Mouse (Mus musculus) intestine, embryonic 16.5 days (tissue): ENCODE data around the gene Fam131c. TPM values are rescaled to one million over a fixed set of nuclear protein-coding genes. Genes with fewer than 3 reads are reported as not detected.

Source experiments
- ATAC-seq: fragments of 200-750 bp; cut with Nextera tagmentation; 2 replicates; pipeline ENCODE4 v1.8.0; 2017; ENCODE audit warnings: moderate TSS enrichment, moderate library complexity
- H3K27ac ChIP-seq: fragments of 300-500 bp; sonication (generic); 2 replicates; pipeline ENCODE4 v1.5.1; 2014; ENCODE audit warnings: mild to moderate bottlenecking, low read length
- H3K27me3 ChIP-seq: fragments of 300-500 bp; sonication (generic); replicated peaks from 2 replicates; pipeline ENCODE4 v1.6.1; 2014; ENCODE audit warnings: low read length, control low read depth, mixed read lengths; ENCODE audit not compliant: control insufficient read depth, insufficient read depth
- H3K36me3 ChIP-seq: fragments of 300-500 bp; sonication (generic); 2 replicates; pipeline ENCODE4 v1.6.1; 2014; ENCODE audit warnings: low read length, control low read depth; ENCODE audit not compliant: control insufficient read depth, insufficient read depth
- H3K4me1 ChIP-seq: fragments of 300-500 bp; sonication (generic); 2 replicates; pipeline ENCODE4 v1.6.1; 2014; ENCODE audit warnings: low read length, control low read depth, mixed read lengths; ENCODE audit not compliant: control insufficient read depth, insufficient read depth
- H3K4me2 ChIP-seq: fragments of 300-500 bp; sonication (generic); 2 replicates; pipeline ENCODE4 v1.6.1; 2014; ENCODE audit warnings: low read depth, low read length, control low read depth
- H3K4me3 ChIP-seq: fragments of 300-500 bp; sonication (generic); 2 replicates; pipeline ENCODE4 v1.5.1; 2014; ENCODE audit warnings: mild to moderate bottlenecking, low read length
- H3K9ac ChIP-seq: fragments of 300-500 bp; sonication (generic); 2 replicates; pipeline ENCODE4 v1.6.1; 2014; ENCODE audit warnings: low read depth, low read length
- H3K9me3 ChIP-seq: fragments of 300-500 bp; sonication (generic); 2 replicates; pipeline ENCODE4 v1.6.1; 2016; ENCODE audit warnings: low read length, control low read depth; ENCODE audit not compliant: control insufficient read depth
- WGBS: fragments of 180-500 bp; shearing (Covaris S2); extraction: QIAGEN DNeasy Blood & Tissue Kit; methylation state at CpG from one replicate; pipeline ENCODE4 v1.1.7; 2014; 5-methylcytosine and 5-hydroxymethylcytosine counted together
- polyA plus RNA-seq: library from polyadenylated mRNA; unstranded; fragments of >200 nt; fragmentation: Nextera tagmentation; extraction: Ambion mirVana; gene quantifications from 2 replicates; pipeline ENCODE4 v1.2.1, GENCODE M21; 2015

Gene Fam131c
- polyA plus RNA-seq: 1.5 and 1.6 TPM in 2 replicates

DNA sequence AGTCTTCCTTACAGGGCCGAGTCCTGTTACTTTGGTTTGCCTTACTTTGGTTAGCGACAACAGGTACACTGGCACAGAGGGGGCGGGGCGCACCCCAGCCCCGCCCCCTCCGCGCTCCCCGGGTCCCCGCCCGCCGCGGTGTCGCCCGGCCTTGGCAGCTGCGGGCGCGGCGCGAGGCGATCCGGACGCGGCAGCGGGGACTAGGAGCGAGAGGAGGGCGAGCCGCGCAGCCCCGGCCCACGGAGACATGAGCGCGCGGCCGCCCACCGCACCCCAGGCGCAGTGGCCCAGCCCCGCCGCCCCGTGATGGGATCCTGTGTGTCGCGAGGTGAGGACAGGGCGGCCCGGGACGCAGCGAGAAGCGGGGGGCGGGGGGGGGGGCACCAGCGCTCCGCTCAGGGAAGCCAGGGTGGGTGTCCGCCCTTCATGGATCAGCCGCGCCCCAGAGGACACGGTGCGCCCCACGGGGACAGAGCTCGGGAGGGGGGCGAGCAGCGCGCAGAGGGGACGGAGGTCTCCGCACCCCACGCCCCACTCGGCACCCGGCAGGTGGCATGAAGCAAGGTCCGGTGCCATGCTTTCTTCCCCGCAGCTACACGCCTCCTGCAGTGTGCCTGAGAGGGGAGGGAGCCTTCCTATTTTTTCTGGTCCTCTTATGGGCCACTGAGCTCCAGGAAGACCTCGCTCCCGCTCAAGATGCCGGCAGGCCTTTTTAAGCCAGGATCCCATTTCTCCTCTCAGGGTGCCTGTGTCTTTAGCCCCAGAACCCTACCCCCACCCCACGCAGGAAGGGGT lies at the start of gene Fam131c:
Gene Fam131c (plus strand): TSS at position 224 of the 795 bp plus-strand sequence.
- peak within 1 kb of the TSS; percentile 74 for H3K9ac ChIP-seq
- no peaks in the 10 kb centered on the region for H3K36me3 ChIP-seq
- H3K9me3 ChIP-seq: no peaks in the 10 kb centered on the region
- H3K4me2 ChIP-seq: peak within 1 kb of the TSS; percentile 99
- no peak within 1 kb of the TSS for H3K27ac ChIP-seq
- 2% methylated on average over 51 of the region's 71 CpGs for WGBS
- ATAC-seq: peak; percentile 72
- H3K4me1 ChIP-seq: 0 out of 2 replicates have a peak, but pooled peaks cover 2% of the 10 kb centered on the region
- H3K4me3 ChIP-seq: peak within 1 kb of the TSS; percentile 58
- H3K27me3 ChIP-seq: peaks cover 19% of the 10 kb centered on the region

DNA sequence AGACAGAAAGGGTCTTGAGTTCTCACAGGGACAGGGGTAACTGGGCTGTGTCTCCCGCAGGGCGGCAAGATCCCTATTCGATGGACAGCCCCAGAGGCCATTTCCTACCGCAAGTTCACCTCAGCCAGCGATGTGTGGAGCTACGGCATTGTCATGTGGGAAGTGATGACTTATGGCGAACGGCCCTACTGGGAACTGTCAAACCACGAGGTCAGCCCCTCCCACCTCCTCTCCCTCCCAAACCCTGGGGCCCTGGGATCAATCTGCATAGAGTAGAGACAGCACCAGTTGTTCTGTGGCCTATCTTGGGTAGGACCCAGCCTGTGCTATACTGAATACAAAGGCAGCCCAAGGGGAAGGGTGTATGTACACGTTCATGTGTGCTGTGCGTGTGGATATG lies 45.5 kb upstream of the Fam131c start:
- peaks cover 24% of the 10 kb centered on the region for H3K4me1 ChIP-seq
- no peaks in the 10 kb centered on the region for H3K27me3 ChIP-seq
- no peak overlapping the region for H3K4me3 ChIP-seq
- no peak overlapping the region for H3K4me2 ChIP-seq
- ATAC-seq: no peak
- 79% methylated on average over 11 of the region's 11 CpGs for WGBS
- no peak overlapping the region for H3K27ac ChIP-seq
- no peaks in the 10 kb centered on the region for H3K9me3 ChIP-seq
- peaks cover 24% of the 10 kb centered on the region for H3K36me3 ChIP-seq
- no peak overlapping the region for H3K9ac ChIP-seq

DNA sequence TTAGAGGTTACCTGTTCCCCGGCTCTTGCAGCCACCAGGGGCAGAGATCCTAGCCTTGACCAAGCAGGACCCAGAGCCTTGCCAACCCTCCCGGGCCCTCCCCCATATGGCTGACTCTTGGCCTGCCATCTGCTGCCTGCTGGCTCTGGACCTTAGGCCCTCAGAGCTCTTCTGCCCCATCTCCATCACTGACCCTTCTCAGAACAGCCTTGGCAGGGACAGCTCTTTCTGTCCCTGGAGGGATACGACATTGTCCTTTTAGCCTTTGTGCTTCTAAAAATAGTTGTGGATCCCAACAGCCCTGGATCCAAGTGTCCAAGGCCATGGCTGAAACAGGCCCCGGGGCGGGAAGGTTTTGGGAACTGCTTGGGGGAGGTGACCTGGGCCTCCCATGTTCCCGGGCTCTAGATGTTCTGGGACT lies 43.2 kb upstream of the Fam131c start:
- Histone ChIP-seq H3K9me3 (no peaks in the 10 kb centered on the region), H3K4me1 (peaks cover 29% of the 10 kb centered on the region), H3K36me3 (peaks cover 15% of the 10 kb centered on the region; the same call in 1 of the 2 replicates), H3K4me2 (no peak overlapping the region), H3K9ac (no peak overlapping the region), H3K27me3 (no peaks in the 10 kb centered on the region), H3K27ac (0 out of 2 replicates have a peak overlapping the region, but pooled peaks have one; percentile 5), H3K4me3 (no peak overlapping the region)
- WGBS: 81% methylated on average over 6 of the region's 6 CpGs
- ATAC-seq: no peak

DNA sequence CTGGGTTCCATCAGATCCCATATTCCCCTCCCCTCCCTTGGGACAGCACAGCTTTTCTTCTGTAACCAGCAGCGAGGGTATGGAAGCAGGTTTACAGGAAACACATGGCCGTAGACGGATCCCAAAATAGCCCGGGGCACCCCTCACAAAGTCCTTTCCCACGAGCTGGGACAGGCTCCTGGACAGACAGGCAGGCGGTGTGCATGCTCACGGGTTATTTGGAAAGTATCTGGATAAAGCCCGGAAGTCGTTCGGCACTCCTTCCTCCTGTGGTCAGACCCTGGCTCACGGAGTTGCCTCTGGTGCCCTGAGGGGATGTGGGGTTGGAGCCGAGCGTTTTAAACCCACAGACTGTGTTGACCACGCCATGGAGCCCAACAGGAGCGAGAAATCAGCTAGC lies 42.4 kb upstream of the Fam131c start:
- 57% methylated on average over 15 of the region's 15 CpGs for whole genome bisulfite sequencing
- H3K36me3 ChIP-seq: peaks cover 15% of the 10 kb centered on the region; the same call in 1 of the 2 replicates

DNA sequence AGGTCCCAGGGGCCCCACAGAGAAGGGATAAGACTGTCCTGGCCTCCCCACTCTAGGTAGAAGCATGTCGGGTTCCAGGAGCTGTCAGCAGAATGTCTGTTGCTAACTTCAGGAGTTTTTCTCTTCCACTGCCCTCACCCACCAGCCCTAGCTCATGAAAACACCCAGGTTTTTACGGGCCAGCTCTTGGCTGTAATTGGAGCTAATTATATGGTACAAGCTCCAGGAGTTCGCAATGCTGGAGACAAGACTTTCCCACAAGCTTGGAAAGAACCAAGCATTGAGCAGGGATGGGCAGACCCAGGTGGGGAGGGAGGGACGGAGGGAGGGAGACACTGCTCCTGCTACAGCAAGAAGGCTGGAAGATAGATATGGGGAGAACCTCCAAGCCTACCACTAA lies 40.9 kb upstream of the Fam131c start:
- Histone ChIP-seq H3K36me3 (peaks cover 12% of the 10 kb centered on the region; the same call in 1 of the 2 replicates), H3K27me3 (no peaks in the 10 kb centered on the region), H3K9me3 (no peaks in the 10 kb centered on the region), H3K4me3 (no peak overlapping the region), H3K4me2 (no peak overlapping the region), H3K9ac (no peak overlapping the region), H3K4me1 (peaks cover 29% of the 10 kb centered on the region), H3K27ac (no peak overlapping the region)
- no peak for ATAC-seq
- WGBS: 79% methylated on average over 4 of the region's 4 CpGs

More for the DNA sequence above, 42.4 kb upstream of the Fam131c start:
- Histone ChIP-seq H3K4me1 (peaks cover 29% of the 10 kb centered on the region), H3K4me3 (no peak overlapping the region), H3K27me3 (no peaks in the 10 kb centered on the region), H3K9me3 (no peaks in the 10 kb centered on the region), H3K9ac (no peak overlapping the region), H3K4me2 (no peak overlapping the region), H3K27ac (peak overlapping the region; percentile 3)
- ATAC-seq: no peak

DNA sequence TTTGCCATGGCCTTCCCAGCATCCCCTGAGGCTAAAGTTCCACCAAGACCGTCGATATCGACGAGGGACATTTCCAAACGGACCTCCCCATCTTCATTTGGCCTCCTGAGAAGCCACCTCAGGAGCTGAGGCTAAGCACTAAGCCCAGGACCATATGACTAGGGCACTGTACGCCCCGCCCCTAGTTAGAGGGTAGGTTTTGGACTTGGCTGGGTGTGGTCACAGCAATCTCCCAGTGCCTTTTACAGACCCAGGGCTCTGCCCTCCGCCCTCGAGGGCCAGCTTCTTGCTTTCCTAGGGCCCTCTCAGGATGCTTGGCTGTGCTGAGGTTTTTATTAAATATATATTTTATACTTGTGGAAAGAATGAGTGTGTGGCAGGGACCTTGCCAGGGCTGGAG lies 39.3 kb upstream of the Fam131c start:
- 79% methylated on average over 9 of the region's 9 CpGs for whole genome bisulfite sequencing
- Histone ChIP-seq H3K27me3 (no peaks in the 10 kb centered on the region), H3K4me2 (no peak overlapping the region), H3K9me3 (no peaks in the 10 kb centered on the region), H3K9ac (no peak overlapping the region), H3K36me3 (peaks cover 6% of the 10 kb centered on the region; the same call in 1 of the 2 replicates), H3K27ac (no peak overlapping the region), H3K4me3 (no peak overlapping the region), H3K4me1 (peaks cover 34% of the 10 kb centered on the region)
- peak; percentile 57; the same call in 1 of the 2 replicates for ATAC-seq

DNA sequence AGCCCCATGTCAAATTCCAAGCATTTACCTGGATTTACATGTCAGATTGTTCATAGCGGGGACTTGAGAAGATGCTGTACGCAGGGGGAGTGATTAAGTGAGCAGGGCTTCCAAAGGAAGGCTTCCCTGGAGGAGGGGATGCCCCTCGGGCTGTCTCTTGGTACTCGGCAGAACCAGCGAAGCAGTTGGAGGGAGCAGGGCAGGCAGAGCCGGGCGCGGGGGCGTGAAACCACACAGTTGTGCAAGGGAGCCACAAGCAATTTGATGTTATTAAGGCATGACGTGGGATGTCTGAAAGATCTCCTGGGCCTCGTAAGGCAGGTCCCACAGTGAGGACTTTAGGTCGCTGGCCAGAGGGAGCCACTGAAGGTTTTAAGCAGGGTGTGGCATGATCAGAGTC lies 38.1 kb upstream of the Fam131c start:
- Histone ChIP-seq H3K27me3 (no peaks in the 10 kb centered on the region), H3K9me3 (no peaks in the 10 kb centered on the region), H3K4me2 (no peak overlapping the region), H3K4me1 (peaks cover 34% of the 10 kb centered on the region), H3K36me3 (no peaks in the 10 kb centered on the region), H3K27ac (no peak overlapping the region), H3K9ac (no peak overlapping the region), H3K4me3 (no peak overlapping the region)
- ATAC-seq: no peak
- WGBS: 56% methylated on average over 12 of the region's 12 CpGs

DNA sequence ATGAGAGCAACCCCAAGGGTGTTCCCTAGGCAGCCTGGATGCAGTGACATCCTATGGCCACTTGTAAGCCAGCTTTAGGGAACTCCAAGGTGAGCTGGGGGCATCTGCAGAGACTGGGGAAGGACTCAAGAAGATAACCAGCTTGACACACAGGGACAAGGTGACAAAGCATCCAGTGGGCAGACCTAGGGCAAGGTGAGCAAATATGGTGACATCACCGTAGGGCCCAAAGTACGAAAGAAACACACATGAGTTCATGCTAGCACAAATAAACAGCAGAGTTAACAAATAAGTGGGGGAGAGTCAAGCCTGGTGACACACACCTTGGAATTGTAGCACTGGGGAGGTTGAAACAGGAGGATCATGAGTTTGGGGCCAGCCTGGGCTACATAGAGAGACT lies 36.6 kb upstream of the Fam131c start:
- Histone ChIP-seq H3K9ac (no peak overlapping the region), H3K4me3 (no peak overlapping the region), H3K4me2 (no peak overlapping the region), H3K27me3 (no peaks in the 10 kb centered on the region), H3K36me3 (no peaks in the 10 kb centered on the region), H3K27ac (no peak overlapping the region), H3K4me1 (peaks cover 19% of the 10 kb centered on the region), H3K9me3 (no peaks in the 10 kb centered on the region)
- no peak for ATAC-seq
- 90% methylated on average over 2 of the region's 2 CpGs for WGBS

DNA sequence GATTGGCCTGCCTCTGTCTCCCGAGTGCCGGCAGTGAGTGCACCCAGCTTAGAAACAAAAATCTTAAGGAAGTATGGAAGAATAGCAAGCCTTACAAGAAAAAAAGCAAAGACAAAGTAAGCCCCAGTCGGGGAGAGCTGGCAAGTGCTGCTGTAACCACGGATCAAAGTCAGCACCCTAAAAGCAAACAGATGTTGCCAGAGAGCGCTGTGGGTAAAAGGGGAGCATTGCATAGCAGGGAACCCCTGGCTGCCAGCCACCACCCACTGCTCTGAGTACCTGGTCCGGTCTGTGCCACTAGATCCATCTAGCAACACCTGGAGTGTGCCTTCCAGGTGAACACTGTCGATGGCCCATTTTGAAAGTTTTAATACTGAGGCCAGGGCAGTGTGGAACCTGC lies 35.8 kb upstream of the Fam131c start:
- ATAC-seq: no peak
- H3K27ac ChIP-seq: no peak overlapping the region
- 82% methylated on average over 7 of the region's 7 CpGs for WGBS

More for the DNA sequence above, 35.8 kb upstream of the Fam131c start:
- Histone ChIP-seq H3K4me2 (no peak overlapping the region), H3K9me3 (no peaks in the 10 kb centered on the region), H3K36me3 (no peaks in the 10 kb centered on the region), H3K4me3 (no peak overlapping the region), H3K27me3 (no peaks in the 10 kb centered on the region), H3K9ac (no peak overlapping the region), H3K4me1 (peaks cover 15% of the 10 kb centered on the region)
